In genomic region chr14:86243662-86244061, GRCm38 (mm10) we compare ENCODE assay signal across 20 mouse cellular contexts.
A peak's percentile ranks its signal among the peaks of the same experiment; 100 is the strongest.
DNase-seq lines count a peak whose midpoint lies in the region; ATAC-seq lines count a peak whose summit lies in the region.
"Had no signal": no experiment of that assay in that cellular context is flagged by ENCODE, and none has a peak within 500 bp of the region (broad histone marks: within the 10 kb centered on the region; RNA-seq: fewer than 3 reads in every experiment).

No protein-coding gene starts in this region.

- no peak overlapping the region for H3K9ac ChIP-seq in forebrain, embryonic 14.5 days (ENCODE audit: low read length)
- H3K9ac ChIP-seq in forebrain, embryonic 16.5 days (replicated peaks; ENCODE audit: low read depth, low read length), result no peak overlapping the region
- H3K9ac ChIP-seq: embryonic facial prominence, embryonic 15.5 days; heart, embryonic 15.5 days; hindbrain, embryonic 15.5 days had no signal

- 77% methylated on average over 1 of the region's 1 CpGs for WGBS in forebrain, embryonic 14.5 days
- 60% methylated on average over 1 of the region's 1 CpGs for WGBS in forebrain, embryonic 16.5 days

- peak; percentile 30; the same call in 1 of the 2 replicates for ATAC-seq in forebrain, embryonic 14.5 days
- ATAC-seq in forebrain, embryonic 16.5 days, result no peak; the same call in 1 of the 2 replicates
- peak; percentile 100 for ATAC-seq in common myeloid progenitor, adult 5-6 weeks (replicated peaks; ENCODE audit: low read depth, poor library complexity, severe bottlenecking)
- peak; percentile 78 for ATAC-seq in megakaryocyte progenitor cell, adult 5-6 weeks (replicated peaks; ENCODE audit: poor library complexity)

- H3K27ac ChIP-seq in forebrain, embryonic 14.5 days (ENCODE audit: low read depth, low read length), result no peak overlapping the region
- H3K27ac ChIP-seq in forebrain, embryonic 16.5 days (ENCODE audit: low read length), result no peak overlapping the region
- H3K27ac ChIP-seq: embryonic facial prominence, embryonic 15.5 days; heart, adult 2 months; heart, embryonic 15.5 days; hindbrain, embryonic 15.5 days had no signal

- H3K36me3 ChIP-seq in forebrain, embryonic 14.5 days (ENCODE audit: control insufficient read depth, insufficient read depth, low read length), result no peaks in the 10 kb centered on the region
- no peaks in the 10 kb centered on the region for H3K36me3 ChIP-seq in forebrain, embryonic 16.5 days (ENCODE audit: control insufficient read depth, insufficient read depth)
- H3K36me3 ChIP-seq: embryonic facial prominence, embryonic 15.5 days; heart, embryonic 15.5 days; hindbrain, embryonic 15.5 days had no signal

- H3K4me2 ChIP-seq in forebrain, embryonic 14.5 days (ENCODE audit: low read length), result no peak overlapping the region
- no peak overlapping the region for H3K4me2 ChIP-seq in forebrain, embryonic 16.5 days (ENCODE audit: low read length)
- H3K4me2 ChIP-seq: embryonic facial prominence, embryonic 15.5 days; heart, embryonic 11.5 days; heart, embryonic 15.5 days; hindbrain, embryonic 15.5 days had no signal

- no peaks in the 10 kb centered on the region for H3K9me3 ChIP-seq in forebrain, embryonic 14.5 days (replicated peaks; ENCODE audit: control insufficient read depth, low read length)
- no peaks in the 10 kb centered on the region for H3K9me3 ChIP-seq in forebrain, embryonic 16.5 days (ENCODE audit: control insufficient read depth, low read length)
- H3K9me3 ChIP-seq: embryonic facial prominence, embryonic 15.5 days; heart, embryonic 15.5 days; hindbrain, embryonic 15.5 days had no signal

- no peaks in the 10 kb centered on the region for H3K4me1 ChIP-seq in forebrain, embryonic 14.5 days (ENCODE audit: control insufficient read depth, insufficient read depth, low read length)
- H3K4me1 ChIP-seq in forebrain, embryonic 16.5 days (replicated peaks; ENCODE audit: control insufficient read depth, insufficient read depth, low read length), result 0 out of 2 replicates have a peak, but pooled peaks cover 7% of the 10 kb centered on the region
- H3K4me1 ChIP-seq: embryonic facial prominence, embryonic 15.5 days; heart, embryonic 15.5 days; hindbrain, embryonic 15.5 days had no signal

- DNase-seq in forebrain, embryonic 14.5 days (ENCODE audit: low spot score), result no peak
- peak; percentile 35 for DNase-seq in 416B (ENCODE audit: low read depth)
- no peak for DNase-seq in ovary, postnatal 10 days (ENCODE audit: low spot score)
- DNase-seq in ovary, postnatal 14 days (ENCODE audit: low spot score), result no peak
- DNase-seq: adrenal gland, adult 8-10 months; adrenal gland, postnatal 36 days; cerebellum, adult 2 months; cerebellum, postnatal 10 days; embryo, embryonic 11 days; gastrocnemius, postnatal 14 days; heart, adult 2 months; heart, postnatal 14 days had no signal

- H3K27me3 ChIP-seq in forebrain, embryonic 14.5 days (replicated peaks; ENCODE audit: control insufficient read depth, insufficient read depth, low read length), result no peaks in the 10 kb centered on the region
- H3K27me3 ChIP-seq in forebrain, embryonic 16.5 days (replicated peaks; ENCODE audit: control insufficient read depth, insufficient read depth, low read length), result no peaks in the 10 kb centered on the region
- H3K27me3 ChIP-seq: embryonic facial prominence, embryonic 15.5 days; heart, embryonic 15.5 days; hindbrain, embryonic 15.5 days had no signal

- no peak overlapping the region for H3K4me3 ChIP-seq in forebrain, embryonic 14.5 days (ENCODE audit: low read depth, low read length)
- H3K4me3 ChIP-seq in forebrain, embryonic 16.5 days (replicated peaks; ENCODE audit: low read length), result no peak overlapping the region
- H3K4me3 ChIP-seq: embryonic facial prominence, embryonic 15.5 days; erythroblast, embryonic 14.5 days; heart, adult 2 months; heart, embryonic 15.5 days; hindbrain, embryonic 15.5 days had no signal
